Mouse (Mus musculus) ES-Bruce4 (cell line): Measurements from ENCODE around the gene Hpn.

ENCODE experiments used
- CTCF ChIP-seq: IDR thresholded peaks from one replicate; pipeline ENCODE4 v1.8.1; 2011; ENCODE audit warnings: low read depth, low read length
- POLR2A ChIP-seq: IDR thresholded peaks from one replicate; pipeline ENCODE4 v1.8.1; 2011; ENCODE audit warnings: low read length; ENCODE audit not compliant: insufficient read depth

GRCm38 (mm10) chr7:31112036-31112435 is 3.1 kb downstream of the Hpn start:
- TF ChIP-seq POLR2A (no peak), CTCF (no peak)
